Mouse (Mus musculus) hematopoietic multipotent progenitor cell, adult 10-12 weeks (in vitro differentiated cells): ENCODE results near the gene Spint3. TPM values are rescaled to one million over a fixed set of nuclear protein-coding genes. Genes with fewer than 3 reads are reported as not detected.

ENCODE experiments used
- polyA plus RNA-seq: library from polyadenylated mRNA; stranded (reverse); fragments of >175 nt; gene quantifications from 2 replicates; pipeline ENCODE4 v1.2.3, GENCODE M21; 2012; ENCODE audit warnings: low replicate concordance

The Spint3 gene
- polyA plus RNA-seq = not detected in 2 replicates

DNA sequence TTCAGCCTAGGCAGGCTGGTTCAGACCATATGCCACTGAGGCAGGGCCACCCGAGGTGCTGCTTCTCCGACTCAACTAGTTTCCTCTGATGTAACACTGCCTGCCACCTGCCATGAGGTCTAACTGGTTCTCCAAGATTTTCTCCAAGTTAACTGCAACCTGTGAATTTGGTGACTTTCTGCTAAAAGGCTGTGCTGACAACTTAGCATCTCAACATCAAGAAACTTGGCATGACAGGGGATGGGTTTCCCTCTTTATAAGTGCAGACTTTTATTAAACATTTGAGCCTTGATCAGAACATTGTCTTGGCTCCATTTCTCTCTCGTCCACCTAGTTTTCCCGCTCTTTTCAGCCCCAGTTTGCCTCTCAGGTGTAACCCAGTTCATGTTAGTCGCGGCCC is at the start of gene Spint3:
Spint3 (minus strand) TSS at position 101 of the 400 bp plus-strand sequence.

DNA sequence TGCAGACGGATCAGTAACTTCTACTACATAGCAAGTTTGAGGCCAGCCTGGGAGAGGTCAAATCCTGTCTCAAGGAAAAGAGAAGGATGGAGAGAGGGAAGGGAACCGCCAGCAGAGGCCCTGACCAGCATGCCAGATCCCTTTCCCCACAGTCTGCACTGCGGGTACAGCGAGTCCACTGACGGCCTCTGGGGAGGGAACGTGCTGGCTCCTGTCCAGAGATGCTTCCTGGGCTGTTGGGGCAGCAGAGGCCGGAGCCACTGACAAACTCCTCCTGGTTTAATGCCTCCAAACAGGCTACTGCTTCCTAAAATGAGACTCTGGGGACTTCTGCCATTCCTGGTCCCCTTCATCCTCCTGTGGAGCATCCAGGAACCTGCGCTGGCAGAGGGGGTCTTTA is 40.2 kb upstream of the Spint3 start, which contains the start of the genes Wfdc6b and Wfdc8:
Wfdc6b (plus strand) TSS at position 52 of the 400 bp plus-strand sequence.
Wfdc8 (minus strand) TSS at position 156 of the 400 bp plus-strand sequence.

DNA sequence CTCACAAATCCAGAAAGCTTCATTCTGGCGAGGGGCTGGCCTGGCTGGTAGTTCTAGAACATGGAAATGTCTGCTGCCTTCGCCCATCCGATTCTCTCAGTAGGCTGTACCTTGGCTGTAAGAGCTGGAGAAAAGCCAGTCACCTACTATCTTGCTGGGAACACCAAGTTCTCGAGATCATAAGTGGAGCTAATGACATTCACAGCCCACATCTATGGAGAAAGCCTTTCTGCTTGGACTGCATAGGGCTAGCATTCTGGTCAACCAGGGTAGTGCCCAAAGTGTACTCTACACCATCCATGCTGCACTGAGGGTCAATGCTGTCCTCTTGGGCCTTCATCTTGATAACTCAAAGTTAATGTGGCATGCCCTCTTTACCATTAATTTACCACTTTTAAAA is 20.2 kb upstream of the Spint3 start, which contains the start of gene Eppin:
Eppin (minus strand) TSS at position 101 of the 400 bp plus-strand sequence.

DNA sequence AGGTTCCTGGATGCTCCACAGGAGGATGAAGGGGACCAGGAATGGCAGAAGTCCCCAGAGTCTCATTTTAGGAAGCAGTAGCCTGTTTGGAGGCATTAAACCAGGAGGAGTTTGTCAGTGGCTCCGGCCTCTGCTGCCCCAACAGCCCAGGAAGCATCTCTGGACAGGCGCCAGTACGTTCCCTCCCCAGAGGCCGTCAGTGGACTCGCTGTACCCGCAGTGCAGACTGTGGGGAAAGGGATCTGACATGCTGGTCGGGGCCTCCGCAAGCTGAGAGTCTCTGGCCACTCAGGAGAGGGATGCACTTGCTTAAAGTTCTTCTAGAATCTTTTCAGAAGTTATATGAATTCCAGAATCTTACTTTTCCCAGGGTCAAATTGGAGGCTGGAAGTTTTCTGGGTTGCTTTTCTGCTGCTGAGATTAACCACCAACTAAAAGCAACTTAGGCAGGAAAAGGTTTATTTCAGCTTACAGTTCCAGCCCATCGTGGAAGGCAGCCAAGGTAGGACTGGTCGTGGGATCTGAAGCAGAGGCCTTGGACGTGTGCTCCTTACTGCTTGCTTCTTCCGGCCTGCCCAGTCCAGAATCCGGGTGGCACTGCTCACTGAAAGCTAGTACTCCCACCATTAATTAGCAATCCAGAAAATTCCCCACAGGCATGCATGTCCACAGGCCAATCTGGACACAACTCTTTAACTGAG is 11.9 kb upstream of the Spint3 start, which contains the start of gene Wfdc6a:
Wfdc6a (minus strand) TSS at position 423 of the 701 bp plus-strand sequence.

DNA sequence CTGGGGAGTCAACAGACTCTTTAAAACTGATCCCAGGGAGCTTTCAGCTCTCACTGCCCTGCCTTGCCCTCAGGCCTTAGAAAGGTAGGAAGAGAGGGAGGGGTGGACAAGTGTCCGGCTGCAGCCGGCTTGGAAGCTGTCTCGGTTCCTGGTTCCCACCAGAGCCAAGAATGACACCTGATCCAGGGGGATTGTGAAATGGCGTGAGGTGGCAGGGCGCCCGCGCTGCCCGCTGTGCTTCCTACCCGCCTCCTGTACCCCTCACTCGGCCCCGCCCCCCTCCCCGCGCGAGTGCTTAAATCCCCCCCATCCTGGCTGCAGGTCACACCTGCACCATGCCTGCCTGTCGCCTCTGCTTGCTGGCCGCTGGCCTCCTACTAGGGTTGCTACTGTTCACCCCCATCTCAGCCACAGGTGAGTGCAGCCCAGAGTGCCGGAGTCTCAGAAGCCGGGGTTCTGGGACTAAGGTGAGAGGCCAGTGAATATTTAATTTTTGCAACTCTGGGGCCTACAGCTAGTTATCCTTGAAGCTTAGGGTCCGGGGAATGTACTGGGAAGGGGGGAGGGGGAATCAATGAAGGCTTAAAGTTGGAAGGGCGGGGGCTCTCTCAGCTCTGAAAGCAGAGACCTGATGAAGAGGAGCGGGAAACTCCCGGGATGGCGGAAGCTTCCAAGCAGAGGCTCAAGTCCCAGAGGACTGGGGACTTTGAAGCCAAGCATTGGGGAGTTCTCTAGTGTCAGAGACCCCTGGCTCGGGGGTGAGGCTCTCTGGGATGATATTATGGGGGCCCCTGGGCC is 10.7 kb downstream of the Spint3 start, which contains the start of gene Wfdc2:
Wfdc2 (plus strand) TSS at position 23 of the 798 bp plus-strand sequence.

Other genes starting within 250 kb of the Spint3 start
- gene Svs5, start 240.7 kb downstream of the Spint3 start, polyA plus RNA-seq = not detected in 2 replicates
- 21.9 and 55.6 TPM in 2 replicates for gene Slpi, start 184.4 kb downstream of the Spint3 start, polyA plus RNA-seq
- 0.39 and 0.58 TPM in 2 replicates for gene Rbpjl, start 170.3 kb downstream of the Spint3 start, polyA plus RNA-seq
- gene Matn4, start 168.3 kb downstream of the Spint3 start, polyA plus RNA-seq = 0.45 and 0.55 TPM in 2 replicates
- 6.5 and 51.1 TPM in 2 replicates for gene Sdc4, start 129.6 kb downstream of the Spint3 start, polyA plus RNA-seq
- 150 and 241 TPM in 2 replicates for gene Sys1, start 116.5 kb downstream of the Spint3 start, polyA plus RNA-seq
- 2.5 and 3.3 TPM in 2 replicates for gene Gm20458, start 112.5 kb downstream of the Spint3 start, polyA plus RNA-seq
- gene Trp53tg5, start 99.7 kb downstream of the Spint3 start, polyA plus RNA-seq = not detected in 2 replicates
- gene Dbndd2, start 87.4 kb downstream of the Spint3 start, polyA plus RNA-seq = 27.5 and 44.6 TPM in 2 replicates
- gene Pigt, start 75.9 kb downstream of the Spint3 start, polyA plus RNA-seq = 111 and 192 TPM in 2 replicates
- not detected in 2 replicates for gene Wfdc2, start 11.0 kb downstream of the Spint3 start, polyA plus RNA-seq
- gene Wfdc6a, start 12.0 kb upstream of the Spint3 start, polyA plus RNA-seq = not detected in 2 replicates
- gene Eppin, start 20.1 kb upstream of the Spint3 start, polyA plus RNA-seq = not detected in 2 replicates
- gene Wfdc6b, start 40.1 kb upstream of the Spint3 start, polyA plus RNA-seq = not detected in 2 replicates
- gene Wfdc8, start 40.2 kb upstream of the Spint3 start, polyA plus RNA-seq = 0.04 TPM in 1 of 2 replicates, not detected in the other
- gene Wfdc16, start 65.3 kb upstream of the Spint3 start, polyA plus RNA-seq = not detected in 2 replicates
- gene Wfdc10, start 82.6 kb upstream of the Spint3 start, polyA plus RNA-seq = not detected in 2 replicates
- not detected in 2 replicates for gene Wfdc9, start 83.1 kb upstream of the Spint3 start, polyA plus RNA-seq
- not detected in 2 replicates for gene Wfdc11, start 100.6 kb upstream of the Spint3 start, polyA plus RNA-seq
- not detected in 2 replicates for gene Wfdc13, start 111.6 kb upstream of the Spint3 start, polyA plus RNA-seq
- gene Spint4, start 125.0 kb upstream of the Spint3 start, polyA plus RNA-seq = not detected in 2 replicates
- not detected in 2 replicates for gene Spint5, start 141.8 kb upstream of the Spint3 start, polyA plus RNA-seq
- gene Wfdc3, start 172.5 kb upstream of the Spint3 start, polyA plus RNA-seq = not detected in 2 replicates
- 50.1 and 129 TPM in 2 replicates for gene Dnttip1, start 172.5 kb upstream of the Spint3 start, polyA plus RNA-seq
- 21.9 and 41.7 TPM in 2 replicates for gene Ube2c, start 196.4 kb upstream of the Spint3 start, polyA plus RNA-seq
- gene Tnnc2, start 206.5 kb upstream of the Spint3 start, polyA plus RNA-seq = 0.18 TPM in 1 of 2 replicates, not detected in the other
- gene Snx21, start 212.4 kb upstream of the Spint3 start, polyA plus RNA-seq = 6.8 and 12.4 TPM in 2 replicates
- gene Acot8, start 231.4 kb upstream of the Spint3 start, polyA plus RNA-seq = 16.4 and 60.9 TPM in 2 replicates
- gene Zswim3, start 231.6 kb upstream of the Spint3 start, polyA plus RNA-seq = 1.6 and 1.9 TPM in 2 replicates
- gene Zswim1, start 249.2 kb upstream of the Spint3 start, polyA plus RNA-seq = 23.3 and 24.2 TPM in 2 replicates